Mouse (Mus musculus) lung, postnatal 0 days (tissue): Measurements from ENCODE around the gene Tnni3. TPM values are rescaled to one million over a fixed set of nuclear protein-coding genes. Genes with fewer than 3 reads are reported as not detected.

Source experiments
- ATAC-seq: fragments of 200-750 bp; cut with Nextera tagmentation; 2 replicates; pipeline ENCODE4 v1.8.0; 2017; ENCODE audit warnings: moderate library complexity
- DNase-seq: peaks from one replicate; pipeline ENCODE4 v3.0.0-alpha.2; 2016; ENCODE audit warnings: low spot score
- H3K27ac ChIP-seq: fragments of 300-500 bp; sonication (generic); 2 replicates; pipeline ENCODE4 v1.5.1; 2014; ENCODE audit warnings: antibody characterized with exemption, mild to moderate bottlenecking, low read length, mixed read lengths
- H3K27me3 ChIP-seq: fragments of 300-500 bp; sonication (generic); replicated peaks from 2 replicates; pipeline ENCODE4 v1.6.1; 2014; ENCODE audit warnings: low read length, mixed read lengths; ENCODE audit not compliant: insufficient read depth
- H3K36me3 ChIP-seq: fragments of 300-500 bp; sonication (generic); 2 replicates; pipeline ENCODE4 v1.6.1; 2014; ENCODE audit warnings: low read length, mixed read lengths; ENCODE audit not compliant: insufficient read depth
- H3K4me1 ChIP-seq: fragments of 300-500 bp; sonication (generic); 2 replicates; pipeline ENCODE4 v1.6.1; 2014; ENCODE audit warnings: antibody characterized with exemption, low read depth, low read length, mixed read lengths; ENCODE audit not compliant: insufficient read depth
- H3K4me2 ChIP-seq: fragments of 300-500 bp; sonication (generic); replicated peaks from 2 replicates; pipeline ENCODE4 v1.6.1; 2014; ENCODE audit warnings: low read depth, mild to moderate bottlenecking, low read length, moderate library complexity, mixed read lengths
- H3K4me3 ChIP-seq: fragments of 300-500 bp; sonication (generic); 2 replicates; pipeline ENCODE4 v1.5.1; 2014; ENCODE audit warnings: low read depth, low read length
- H3K9ac ChIP-seq: fragments of 300-500 bp; sonication (generic); replicated peaks from 2 replicates; pipeline ENCODE4 v1.6.1; 2014; ENCODE audit warnings: low read depth, mild to moderate bottlenecking
- H3K9me3 ChIP-seq: fragments of 300-500 bp; sonication (generic); 2 replicates; pipeline ENCODE4 v1.6.1; 2016; ENCODE audit warnings: low read length, mixed read lengths
- CTCF ChIP-seq: IDR thresholded peaks from 2 replicates; pipeline ENCODE4 v1.5.1; 2016; ENCODE audit warnings: antibody characterized with exemption, mild to moderate bottlenecking
- EP300 ChIP-seq: IDR thresholded peaks from 2 replicates; pipeline ENCODE4 v1.6.1; 2016; ENCODE audit warnings: antibody characterized with exemption, mild to moderate bottlenecking, control low read depth
- WGBS: fragments of 180-500 bp; shearing (Covaris S2); extraction: QIAGEN DNeasy Blood & Tissue Kit; methylation state at CpG from one replicate; pipeline ENCODE4 v1.1.7; 2014; 5-methylcytosine and 5-hydroxymethylcytosine counted together
- polyA plus RNA-seq: library from polyadenylated mRNA; unstranded; fragments of >200 nt; fragmentation: Nextera tagmentation; extraction: Ambion mirVana; gene quantifications from 2 replicates; pipeline ENCODE4 v1.2.1, GENCODE M21; 2015

Tnni3 gene
- polyA plus RNA-seq, 1 experiment from 2014 or later: 81.3 TPM

DNA sequence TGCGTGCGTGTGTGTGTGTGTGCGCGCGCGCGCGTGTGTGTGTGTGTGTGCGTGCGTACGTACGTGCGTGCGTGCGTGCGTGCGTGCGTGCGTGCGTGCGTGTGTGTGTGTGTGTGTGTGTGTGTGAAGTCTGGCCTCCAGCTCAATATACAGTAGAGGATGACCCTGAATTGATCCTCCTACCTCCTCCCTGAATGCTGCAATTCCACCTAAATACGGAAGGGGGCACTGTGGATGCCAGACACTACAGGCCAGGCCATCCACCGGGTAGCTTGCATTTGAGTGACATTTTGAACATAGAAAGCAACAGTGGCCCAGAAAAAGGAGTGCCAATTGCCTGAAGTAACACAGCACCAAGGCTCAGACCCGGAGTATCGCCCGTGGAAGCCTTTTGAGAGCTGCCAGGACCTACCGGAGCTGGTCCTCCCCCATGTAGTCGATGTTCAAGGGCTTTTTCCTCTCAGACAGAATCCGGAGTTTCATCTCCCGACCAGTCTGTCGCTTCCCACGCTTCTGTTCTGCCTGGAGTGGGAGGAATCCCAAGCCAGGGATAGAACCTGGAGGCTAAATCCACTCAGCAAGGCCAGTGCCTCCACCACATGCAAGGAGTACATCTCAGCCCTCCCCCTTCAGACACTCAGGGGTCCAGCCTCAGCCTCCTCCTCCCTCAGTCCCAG, 15.8 kb downstream of the Tnni3 start:
- no peak for ATAC-seq
- Histone ChIP-seq H3K27me3 (no peaks in the 10 kb centered on the region), H3K36me3 (no peaks in the 10 kb centered on the region), H3K4me2 (no peak overlapping the region), H3K27ac (no peak overlapping the region), H3K9ac (no peak overlapping the region), H3K4me3 (no peak overlapping the region), H3K9me3 (no peaks in the 10 kb centered on the region), H3K4me1 (no peaks in the 10 kb centered on the region)
- TF ChIP-seq CTCF: peak; percentile 54
- TF ChIP-seq EP300: no peak
- WGBS: 70% methylated on average over 11 of the region's 32 CpGs
- no peak for DNase-seq

DNA sequence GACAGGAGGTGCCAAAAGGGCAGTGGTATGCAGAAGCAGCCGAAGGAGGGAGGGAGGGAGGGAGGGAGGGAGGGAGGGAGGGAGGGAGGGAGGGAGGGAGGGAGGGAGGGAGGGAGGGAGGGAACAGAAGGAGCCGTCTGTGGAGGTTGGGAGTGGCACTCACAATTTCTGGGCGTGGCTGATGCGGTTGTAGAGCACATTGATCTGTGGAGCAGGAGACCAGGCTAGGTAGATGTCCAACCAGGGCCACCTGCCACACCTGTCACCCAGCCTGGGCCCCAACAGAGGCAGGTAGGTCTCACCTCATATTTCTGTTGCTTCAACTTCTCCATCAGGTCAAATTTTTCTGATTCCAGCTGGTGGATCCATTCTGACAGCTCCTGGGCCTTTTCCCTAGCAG, 16.8 kb downstream of the Tnni3 start:
- H3K4me1 ChIP-seq: no peaks in the 10 kb centered on the region; the same call in 1 of the 2 replicates
- TF ChIP-seq EP300 (no peak), CTCF (no peak)
- ATAC-seq: no peak
- H3K9me3 ChIP-seq: no peaks in the 10 kb centered on the region
- H3K27me3 ChIP-seq: no peaks in the 10 kb centered on the region
- no peak overlapping the region for H3K9ac ChIP-seq
- H3K4me3 ChIP-seq: no peak overlapping the region
- DNase-seq: no peak
- 48% methylated on average over 4 of the region's 4 CpGs for WGBS
- no peak overlapping the region for H3K27ac ChIP-seq
- no peak overlapping the region for H3K4me2 ChIP-seq
- H3K36me3 ChIP-seq: no peaks in the 10 kb centered on the region

DNA sequence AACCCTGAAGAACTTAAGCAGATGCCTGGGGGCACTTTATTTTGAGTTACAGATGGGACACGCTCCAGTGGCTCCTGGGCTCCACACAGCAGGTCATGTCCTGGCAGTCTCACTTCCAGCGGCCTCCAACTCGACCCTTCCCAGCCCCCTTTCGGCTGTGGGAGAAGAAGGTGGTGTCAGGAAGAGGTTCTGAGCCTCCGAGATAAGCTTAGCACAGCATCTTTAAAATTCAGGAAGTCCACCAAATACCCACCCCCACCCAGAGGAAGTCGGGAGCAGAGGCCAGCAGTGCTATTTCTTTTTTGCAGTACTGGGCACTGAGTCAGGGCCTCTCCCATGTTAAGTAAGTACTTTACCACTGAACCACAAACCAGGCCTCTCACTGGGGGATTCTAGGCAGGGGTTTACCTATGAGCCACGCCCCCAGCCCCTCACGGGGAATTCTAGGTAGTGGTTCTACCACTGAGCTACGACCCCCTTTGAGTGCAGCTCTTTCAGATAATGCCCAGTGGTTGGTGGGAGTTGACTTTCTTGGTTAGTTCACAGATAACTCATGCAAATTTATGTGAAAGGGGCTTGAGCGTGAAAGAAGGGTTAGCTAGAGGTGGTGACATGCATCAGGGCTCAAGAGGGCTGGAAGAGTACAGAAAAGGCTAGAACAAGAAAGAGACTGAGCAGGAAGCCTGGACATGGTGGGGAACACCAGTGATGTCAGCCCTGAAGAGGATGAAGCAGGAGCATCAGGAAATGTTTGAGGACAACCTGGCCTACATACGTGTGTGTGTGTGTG, 19.2 kb downstream of the Tnni3 start:
- ATAC-seq (no peak), DNase-seq (no peak)
- H3K4me2 ChIP-seq: no peak overlapping the region
- no peaks in the 10 kb centered on the region for H3K36me3 ChIP-seq
- 0 out of 2 replicates have a peak overlapping the region, but pooled peaks have one; percentile 32 for H3K27ac ChIP-seq
- no peak overlapping the region for H3K4me3 ChIP-seq
- peaks cover 5% of the 10 kb centered on the region for H3K4me1 ChIP-seq
- H3K27me3 ChIP-seq: no peaks in the 10 kb centered on the region
- no peaks in the 10 kb centered on the region for H3K9me3 ChIP-seq
- no peak overlapping the region for H3K9ac ChIP-seq
- 50% methylated on average over 11 of the region's 11 CpGs for WGBS
- TF ChIP-seq CTCF (no peak), EP300 (no peak)

DNA sequence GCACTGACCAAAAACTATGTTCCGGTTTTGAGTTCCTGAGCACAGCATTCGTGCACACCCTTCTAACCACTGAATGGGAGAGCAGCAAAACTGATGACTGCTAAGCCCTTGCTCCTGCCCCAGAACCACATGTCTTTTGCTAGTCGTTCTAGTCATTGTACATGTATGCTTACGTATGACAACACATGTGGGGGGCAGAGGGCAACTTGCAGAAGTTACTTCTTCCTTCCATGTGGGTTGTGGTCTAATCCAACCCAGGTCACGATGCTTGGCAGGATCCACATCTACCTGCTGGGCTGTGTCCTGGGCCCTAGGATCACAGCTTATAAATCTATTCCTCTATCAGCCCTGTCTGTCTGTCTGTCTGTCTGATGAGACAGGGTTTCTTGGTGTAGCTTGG, 20.2 kb downstream of the Tnni3 start:
- Histone ChIP-seq H3K9ac (no peak overlapping the region), H3K4me3 (no peak overlapping the region), H3K27ac (no peak overlapping the region), H3K36me3 (no peaks in the 10 kb centered on the region), H3K4me1 (peaks cover 14% of the 10 kb centered on the region), H3K27me3 (no peaks in the 10 kb centered on the region), H3K9me3 (no peaks in the 10 kb centered on the region), H3K4me2 (no peak overlapping the region)
- TF ChIP-seq EP300 (no peak), CTCF (no peak)
- ATAC-seq (no peak), DNase-seq (no peak)
- 71% methylated on average over 5 of the region's 5 CpGs for WGBS

DNA sequence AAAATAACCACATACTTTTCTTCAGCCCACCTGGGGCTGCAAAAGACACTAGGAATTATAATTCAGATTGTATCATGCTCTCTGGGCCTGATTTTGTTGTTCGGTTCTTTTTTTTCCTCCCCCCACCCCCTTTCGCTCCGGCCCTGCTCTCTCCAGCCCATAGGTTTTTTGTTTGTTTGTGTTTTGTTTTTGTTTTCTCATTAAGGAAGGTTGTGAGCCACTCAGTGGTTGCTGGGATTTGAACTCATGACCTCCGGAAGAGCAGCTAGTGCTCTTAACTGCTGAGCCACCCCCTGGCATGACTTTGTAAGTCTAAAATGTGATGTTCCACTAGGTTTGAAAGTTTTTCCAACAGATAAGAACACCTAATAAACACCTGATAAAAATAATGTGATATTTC, 20.9 kb downstream of the Tnni3 start:
- H3K4me1 ChIP-seq: peaks cover 14% of the 10 kb centered on the region
- TF ChIP-seq CTCF (no peak), EP300 (no peak)
- H3K9ac ChIP-seq: no peak overlapping the region
- no peak overlapping the region for H3K27ac ChIP-seq
- 82% methylated on average over 4 of the region's 4 CpGs for WGBS
- H3K36me3 ChIP-seq: no peaks in the 10 kb centered on the region
- H3K9me3 ChIP-seq: no peaks in the 10 kb centered on the region
- H3K27me3 ChIP-seq: no peaks in the 10 kb centered on the region
- ATAC-seq: no peak
- H3K4me3 ChIP-seq: no peak overlapping the region
- H3K4me2 ChIP-seq: no peak overlapping the region
- DNase-seq: no peak

DNA sequence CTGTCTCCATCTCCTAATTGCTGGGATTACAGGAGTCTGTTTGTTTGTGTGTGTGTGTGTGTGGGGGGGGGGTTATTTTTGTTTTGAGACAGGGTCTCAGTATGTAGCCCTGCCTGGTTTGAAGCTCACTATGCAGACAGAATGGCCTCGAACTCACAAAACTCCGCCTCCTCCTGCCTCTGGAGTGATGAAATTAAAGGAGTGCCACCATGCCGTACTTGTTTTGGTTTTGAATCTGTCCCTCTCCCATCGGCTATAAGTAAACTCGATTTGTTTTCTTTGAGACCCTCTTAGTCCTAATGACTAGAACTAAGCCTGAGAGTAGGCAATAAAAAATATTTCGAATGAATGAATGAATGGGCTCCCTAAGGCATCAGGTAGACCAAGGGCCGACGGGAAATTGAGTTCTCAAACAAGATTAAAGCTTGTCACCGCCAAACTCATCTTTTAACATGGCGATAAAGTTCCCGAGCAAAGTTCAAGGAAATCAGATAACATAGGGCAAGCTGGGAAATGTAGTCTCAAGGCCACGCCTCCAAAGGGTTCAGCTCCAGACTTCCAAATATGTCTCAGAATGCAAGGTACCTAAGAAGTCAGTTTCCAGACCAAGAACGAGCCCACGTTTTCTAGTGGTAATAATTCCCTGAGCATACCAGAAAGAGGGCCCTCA, 21.5 kb downstream of the Tnni3 start:
- Histone ChIP-seq H3K36me3 (no peaks in the 10 kb centered on the region), H3K27ac (peak overlapping the region; percentile 81), H3K4me2 (peak overlapping the region; percentile 81), H3K27me3 (no peaks in the 10 kb centered on the region), H3K9me3 (no peaks in the 10 kb centered on the region), H3K4me3 (peak overlapping the region; percentile 95), H3K4me1 (peaks cover 14% of the 10 kb centered on the region), H3K9ac (no peak overlapping the region)
- WGBS: 13% methylated on average over 14 of the region's 14 CpGs
- DNase-seq (peak; percentile 75), ATAC-seq (no peak)
- TF ChIP-seq CTCF (no peak), EP300 (0 out of 2 replicates have a peak, but pooled peaks have one; percentile 1)
